24 mouse cellular contexts compared by ENCODE assay signal in genomic region chr19:41989810-41990209, GRCm38 (mm10). TPM values are rescaled to one million over a fixed set of nuclear protein-coding genes. Genes with fewer than 3 reads are reported as not detected.
DNase-seq lines count a peak whose midpoint lies in the region; ATAC-seq lines count a peak whose summit lies in the region.
"Had no signal": no experiment of that assay in that cellular context is flagged by ENCODE, and none has a peak within 500 bp of the region (broad histone marks: within the 10 kb centered on the region; RNA-seq: fewer than 3 reads in every experiment).

No protein-coding gene starts in this region.

- intact Hi-C loops in left cerebral cortex, postnatal 36 days (cut with DNase I): no loop called here

- ATAC-seq in granulocyte monocyte progenitor cell, adult 5-6 weeks (replicated peaks; ENCODE audit: poor library complexity, severe bottlenecking): peak; percentile 55
- ATAC-seq in neutrophil, adult 5-6 weeks (ENCODE audit: extremely low read depth, insufficient number of reproducible peaks, low FRiP score, poor library complexity, severe bottlenecking): peak; percentile 31; the same call in 1 of the 2 replicates
- ATAC-seq in activated CD4-positive, CD25-positive, alpha-beta regulatory T cell, adult 4 months: no peak
- ATAC-seq: forebrain, embryonic 15.5 days; inflammation-experienced regulatory T-cells, adult 6 months; midbrain, embryonic 16.5 days had no signal

- peak; percentile 1 for DNase-seq in cerebellum, adult 9-11 months
- DNase-seq in cerebellum, postnatal 25 days: no peak
- peak; percentile 27 for DNase-seq in layer of hippocampus, adult 9-11 months
- DNase-seq in layer of hippocampus, postnatal 25 days (ENCODE audit: extremely low spot score in 1 of 2, low spot score in 1 of 2): no peak
- DNase-seq in left cerebral cortex, postnatal 36 days (ENCODE audit: low spot score in 2 of 2): no peak
- DNase-seq: adrenal gland, postnatal 36 days; cerebellum, adult 18-20 months; cerebellum, postnatal 36 days; gastrocnemius, postnatal 36 days; heart, postnatal 36 days; kidney, adult 18-20 months; liver; right cerebral cortex, adult 18-20 months; thymus, adult 2 months; thymus, postnatal 4 days had no signal

RNA-seq across cellular contexts. Expression of gene Ubtd1, which starts 8.2 kb away (rescaled TPM):
- 10 to 100 TPM; 13.7 to 14.0 TPM for total RNA-seq in layer of hippocampus, postnatal 25 days (2021)
- total RNA-seq in granulocyte monocyte progenitor cell, adult 5-6 weeks (2014; fragmentation: Nextera tagmentation): 25.4 and 38.5 TPM in 2 replicates
- 6.4 and 9.5 TPM in 2 replicates for total RNA-seq in granulocyte monocyte progenitor cell, adult 5-6 weeks (2017)
- 8.6 and 11.9 TPM in 2 replicates for total RNA-seq in neutrophil, adult 5-6 weeks (2017)
- 1 to 10 TPM; 2.6 to 4.0 TPM for polyA plus RNA-seq in activated CD4-positive, CD25-positive, alpha-beta regulatory T cell, adult 4 months (2017; shearing (Covaris generic))
- total RNA-seq in left cerebral cortex, postnatal 36 days (2021): 10 to 100 TPM; 12.2 to 15.1 TPM

RNA-seq across cellular contexts. Expression of gene Mms19, which starts 8.9 kb away (rescaled TPM):
- 10 to 100 TPM; 28.6 to 42.0 TPM for total RNA-seq in layer of hippocampus, postnatal 25 days (2021)
- total RNA-seq in granulocyte monocyte progenitor cell, adult 5-6 weeks (2014; fragmentation: Nextera tagmentation): 56.9 and 59.4 TPM in 2 replicates
- 36.2 and 37.4 TPM in 2 replicates for total RNA-seq in granulocyte monocyte progenitor cell, adult 5-6 weeks (2017)
- 29.8 and 45.2 TPM in 2 replicates for total RNA-seq in neutrophil, adult 5-6 weeks (2017)
- polyA plus RNA-seq in activated CD4-positive, CD25-positive, alpha-beta regulatory T cell, adult 4 months (2017; shearing (Covaris generic)): 10 to 100 TPM; 63.7 to 75.3 TPM
- 10 to 100 TPM; 25.2 to 36.7 TPM for total RNA-seq in left cerebral cortex, postnatal 36 days (2021)

RNA-seq across cellular contexts. Expression of gene Ankrd2, which starts 46.0 kb away (rescaled TPM):
- total RNA-seq in layer of hippocampus, postnatal 25 days (2021): not detected
- not detected in 2 replicates for total RNA-seq in granulocyte monocyte progenitor cell, adult 5-6 weeks (2014; fragmentation: Nextera tagmentation)
- total RNA-seq in granulocyte monocyte progenitor cell, adult 5-6 weeks (2017): not detected in 2 replicates
- not detected in 2 replicates for total RNA-seq in neutrophil, adult 5-6 weeks (2017)
- polyA plus RNA-seq in activated CD4-positive, CD25-positive, alpha-beta regulatory T cell, adult 4 months (2017; shearing (Covaris generic)): not detected
- total RNA-seq in left cerebral cortex, postnatal 36 days (2021): not detected
- polyA plus RNA-seq: heart, embryonic 14.5 days; inflammation-experienced regulatory T-cells, adult 6 months; large intestine, adult 2 months; limb, embryonic 10.5 days had no signal

RNA-seq across cellular contexts. Expression of gene Hoga1, which starts 55.6 kb away (rescaled TPM):
- total RNA-seq in layer of hippocampus, postnatal 25 days (2021): 1 to 10 TPM; 5.2 to 8.2 TPM
- total RNA-seq in granulocyte monocyte progenitor cell, adult 5-6 weeks (2014; fragmentation: Nextera tagmentation): not detected in 2 replicates
- not detected in 2 replicates for total RNA-seq in granulocyte monocyte progenitor cell, adult 5-6 weeks (2017)
- total RNA-seq in neutrophil, adult 5-6 weeks (2017): not detected in 2 replicates
- polyA plus RNA-seq in activated CD4-positive, CD25-positive, alpha-beta regulatory T cell, adult 4 months (2017; shearing (Covaris generic)): not detected
- 1 to 10 TPM; 3.4 to 4.2 TPM for total RNA-seq in left cerebral cortex, postnatal 36 days (2021)
- polyA plus RNA-seq: inflammation-experienced regulatory T-cells, adult 6 months had no signal

RNA-seq across cellular contexts. Expression of gene Zdhhc16, which starts 56.5 kb away (rescaled TPM):
- total RNA-seq in layer of hippocampus, postnatal 25 days (2021): 10 to 100 TPM; 46.4 to 50.9 TPM
- total RNA-seq in granulocyte monocyte progenitor cell, adult 5-6 weeks (2014; fragmentation: Nextera tagmentation): 77.4 and 78.5 TPM in 2 replicates
- 42.4 and 47.2 TPM in 2 replicates for total RNA-seq in granulocyte monocyte progenitor cell, adult 5-6 weeks (2017)
- 21.6 and 24.9 TPM in 2 replicates for total RNA-seq in neutrophil, adult 5-6 weeks (2017)
- polyA plus RNA-seq in activated CD4-positive, CD25-positive, alpha-beta regulatory T cell, adult 4 months (2017; shearing (Covaris generic)): 10 to 100 TPM; 39.0 to 41.1 TPM
- 10 to 100 TPM; 45.4 to 48.5 TPM for total RNA-seq in left cerebral cortex, postnatal 36 days (2021)

Comparison
In these comparisons a context has a peak if more than half of its experiments do, and no peak if none do; other contexts are left out.
1. DNase-seq: peak in cerebellum, adult 9-11 months (single experiment) and layer of hippocampus, adult 9-11 months (single experiment); none in cerebellum, postnatal 25 days (0 of 2), layer of hippocampus, postnatal 25 days (0 of 2) and left cerebral cortex, postnatal 36 days (0 of 2).